Mouse (Mus musculus): ENCODE results near the gene Rad51b. TPM values are rescaled to one million over a fixed set of nuclear protein-coding genes. Genes with fewer than 3 reads are reported as not detected.
A peak's percentile ranks its signal among the peaks of the same experiment; 100 is the strongest.

Rad51b gene
- total and polyA plus RNA-seq, 3 experiments: 6.5 to 8.6 (median 8.5) TPM

GRCm38 (mm10) chr12:79647382-79647781, 350.3 kb downstream of the Rad51b start:
- Histone ChIP-seq H3K27me3 (replicated peaks) (no peaks in the 10 kb centered on the region), H3K4me3 (replicated peaks in 1 of 3; ENCODE audit: low read depth in 2 of 3, low read length in 2 of 3, poor library complexity in 1 of 3) (peak overlapping the region; percentile 36 to 49 (median 44)), H3K9ac (ENCODE audit: insufficient read depth, low read depth) (peak overlapping the region; percentile 42), H3K36me3 (replicated peaks in 1 of 2; ENCODE audit: control insufficient read depth in 1 of 2, insufficient read depth in 1 of 2, low read length in 1 of 2) (no peaks in the 10 kb centered on the region), H3K4me2 (ENCODE audit: insufficient read depth, low read depth, poor library complexity, severe bottlenecking) (peak overlapping the region; percentile 43), H3K27ac (ENCODE audit: insufficient read depth, low read depth) (peak overlapping the region; percentile 99), H3K79me2 (replicated peaks; ENCODE audit: control insufficient read depth, extremely low read depth, insufficient read depth, poor library complexity, severe bottlenecking) (no peaks in the 10 kb centered on the region), H3K4me1 (ENCODE audit: control insufficient read depth in 1 of 2, insufficient read depth in 2 of 2) (peaks cover 31 to 82% of the 10 kb centered on the region in 2 experiments), H3K9me3 (replicated peaks; ENCODE audit: low read length) (no peaks in the 10 kb centered on the region)
- dilution Hi-C loops (cut with MboI; ENCODE audit: extremely low pct_ligation_motif_present, extremely low pct_unique_long_range_greater_than_20kb, low sequenced_read_pairs) (no loop called here), in situ Hi-C loops (cut with MboI; ENCODE audit: low pct_ligation_motif_present, low pct_unique_long_range_greater_than_20kb, low sequenced_read_pairs) (no loop called here)
- TF ChIP-seq BHLHE40 (IDR thresholded peaks at IDR 0.05; ENCODE audit: low read depth, low read length): peak; percentile 14; the same call in 1 of the 2 replicates
- no peak for TF ChIP-seq UBTF (IDR thresholded peaks at IDR 0.05; ENCODE audit: low read depth, low read length)
- no peak for TF ChIP-seq JUN (IDR thresholded peaks at IDR 0.05; ENCODE audit: insufficient read depth, low read depth, low read length)
- TF ChIP-seq ZC3H11A (IDR thresholded peaks at IDR 0.05; ENCODE audit: low read depth, low read length): no peak
- no peak for TF ChIP-seq KAT2A (IDR thresholded peaks at IDR 0.05; ENCODE audit: insufficient replicate concordance, low read length)
- TF ChIP-seq MAZ (IDR thresholded peaks at IDR 0.05; ENCODE audit: low read depth, low read length): no peak
- 0 out of 2 replicates have a peak, but pooled peaks have one; percentile 34 for TF ChIP-seq EP300 (IDR thresholded peaks at IDR 0.05; ENCODE audit: low read length)
- TF ChIP-seq ZNF384 (IDR thresholded peaks at IDR 0.05; ENCODE audit: low read depth, low read length): no peak
- TF ChIP-seq NRF1 (IDR thresholded peaks at IDR 0.05; ENCODE audit: low read depth, low read length): no peak
- TF ChIP-seq SIN3A (IDR thresholded peaks at IDR 0.05; ENCODE audit: low read length): no peak; the same call in 1 of the 2 replicates
- TF ChIP-seq MYC (IDR thresholded peaks at IDR 0.05; ENCODE audit: low read depth, low read length): 0 out of 2 replicates have a peak, but pooled peaks have one; percentile 37
- TF ChIP-seq POLR2AphosphoS2 (IDR thresholded peaks at IDR 0.05; ENCODE audit: low read depth, low read length): no peak
- TF ChIP-seq RCOR1 (conservative IDR thresholded peaks at IDR 0.05; ENCODE audit: low read depth, low read length): no peak
- TF ChIP-seq ZMIZ1 (IDR thresholded peaks at IDR 0.05; ENCODE audit: low read depth, low read length): 0 out of 2 replicates have a peak, but pooled peaks have one; percentile 26
- TF ChIP-seq MAX (IDR thresholded peaks at IDR 0.05; ENCODE audit: low read length): no peak; the same call in 1 of the 2 replicates
- TF ChIP-seq TBP (conservative IDR thresholded peaks at IDR 0.05; ENCODE audit: low read depth, low read length): 0 out of 2 replicates have a peak, but pooled peaks have one; percentile 37
- peak; percentile 33; the same call in 1 of the 2 replicates for TF ChIP-seq CHD2 (IDR thresholded peaks at IDR 0.05; ENCODE audit: low read length)
- no peak for TF ChIP-seq RAD21 (IDR thresholded peaks at IDR 0.05; ENCODE audit: low read depth, low read length)
- TF ChIP-seq GABPA (IDR thresholded peaks at IDR 0.05; ENCODE audit: insufficient replicate concordance, low read depth, low read length): no peak
- TF ChIP-seq ETS1 (conservative IDR thresholded peaks at IDR 0.05; ENCODE audit: low read depth, low read length): peak; percentile 43
- no peak for TF ChIP-seq POLR2A (IDR thresholded peaks at IDR 0.05; ENCODE audit: low read depth, low read length)
- no peak for TF ChIP-seq NELFE (IDR thresholded peaks at IDR 0.05; ENCODE audit: low read depth, low read length)
- no peak for TF ChIP-seq JUND (conservative IDR thresholded peaks at IDR 0.05; ENCODE audit: low read depth, low read length)
- no peak; the same call in 1 of the 2 replicates for TF ChIP-seq MXI1 (IDR thresholded peaks at IDR 0.05; ENCODE audit: low read depth, low read length)
- TF ChIP-seq ZKSCAN1 (IDR thresholded peaks at IDR 0.05; ENCODE audit: borderline replicate concordance, low read depth, low read length): no peak
- no peak for TF ChIP-seq CTCF (conservative IDR thresholded peaks at IDR 0.05 in 1 of 2, IDR thresholded peaks at IDR 0.05 in 1 of 2; ENCODE audit: low read depth in 2 of 2, low read length in 2 of 2)
- TF ChIP-seq SMC3 (IDR thresholded peaks at IDR 0.05; ENCODE audit: low read depth, low read length): 0 out of 2 replicates have a peak, but pooled peaks have one; percentile 1
- no peak for TF ChIP-seq ELF1 (IDR thresholded peaks at IDR 0.05; ENCODE audit: low read depth, low read length)
- no peak for TF ChIP-seq E2F4 (IDR thresholded peaks at IDR 0.05; ENCODE audit: insufficient replicate concordance, low read depth, low read length)
- peak; percentile 51; the same call in 1 of the 2 replicates for TF ChIP-seq IRF4 (IDR thresholded peaks at IDR 0.05; ENCODE audit: low read depth, low read length)
- TF ChIP-seq USF1 (IDR thresholded peaks at IDR 0.05; ENCODE audit: low read depth, low read length): no peak
- TF ChIP-seq USF2 (conservative IDR thresholded peaks at IDR 0.05; ENCODE audit: low read depth, low read length): no peak
- no peak for TF ChIP-seq MAFK (IDR thresholded peaks at IDR 0.05; ENCODE audit: insufficient replicate concordance, low read length)
- TF ChIP-seq HCFC1 (IDR thresholded peaks at IDR 0.05; ENCODE audit: low read depth, low read length): peak; percentile 54
- TF ChIP-seq MEF2A (IDR thresholded peaks at IDR 0.05; ENCODE audit: borderline replicate concordance, low read depth, low read length): peak; percentile 53; the same call in 1 of the 2 replicates
- no peak for TF ChIP-seq CHD1 (IDR thresholded peaks at IDR 0.05; ENCODE audit: low read depth, low read length)
- no peak for TF ChIP-seq PAX5 (IDR thresholded peaks at IDR 0.05; ENCODE audit: low read length)
- peak; percentile 76 for TF ChIP-seq TCF12 (IDR thresholded peaks at IDR 0.05; ENCODE audit: low read depth, low read length)
- peak; percentile 71 for DNase-seq (ENCODE audit: extremely low read depth)
